Mouse (Mus musculus) CH12.LX (cell line): ENCODE data around the gene Eid1.

Experiments used
- BHLHE40 ChIP-seq: IDR thresholded peaks from 2 replicates; pipeline ENCODE4 v1.6.1; 2011; ENCODE audit warnings: mild to moderate bottlenecking, low read depth, low read length, improper control_type of control experiment
- CHD1 ChIP-seq: IDR thresholded peaks from 2 replicates; pipeline ENCODE4 v1.6.1; 2012; ENCODE audit warnings: low read depth, low read length, improper control_type of control experiment, inconsistent platforms
- CTCF ChIP-seq, 2 experiments: IDR thresholded peaks in 1 of 2; conservative IDR thresholded peaks in 1 of 2; 2 replicates each; pipeline ENCODE4 v1.5.1; 2011 to 2012; ENCODE audit warnings: low read depth in 2 of 2, low read length in 2 of 2, improper control_type of control experiment in 1 of 2, inconsistent platforms in 1 of 2, mild to moderate bottlenecking in 1 of 2, moderate library complexity in 1 of 2
- EP300 ChIP-seq: IDR thresholded peaks from 2 replicates; pipeline ENCODE4 v1.6.1; 2011; ENCODE audit warnings: low read length, improper control_type of control experiment
- MAX ChIP-seq: IDR thresholded peaks from 2 replicates; pipeline ENCODE4 v1.6.1; 2011; ENCODE audit warnings: low read length, improper control_type of control experiment
- MYC ChIP-seq: IDR thresholded peaks from 2 replicates; pipeline ENCODE4 v1.6.1; 2011; ENCODE audit warnings: low read depth, mild to moderate bottlenecking, improper control_type of control experiment, low read length
- NELFE ChIP-seq: IDR thresholded peaks from 2 replicates; pipeline ENCODE4 v1.6.1; 2011; ENCODE audit warnings: low read depth, low read length, improper control_type of control experiment
- NRF1 ChIP-seq: IDR thresholded peaks from 2 replicates; pipeline ENCODE4 v1.6.1; 2014; ENCODE audit warnings: low read depth, mild to moderate bottlenecking, inconsistent platforms, low read length, improper control_type of control experiment, moderate library complexity
- POLR2A ChIP-seq: IDR thresholded peaks from 2 replicates; pipeline ENCODE4 v1.6.1; 2011; ENCODE audit warnings: low read depth, mild to moderate bottlenecking, improper control_type of control experiment, low read length
- SMC3 ChIP-seq: IDR thresholded peaks from 2 replicates; pipeline ENCODE4 v1.6.1; 2011; ENCODE audit warnings: low read depth, low read length, improper control_type of control experiment
- TCF12 ChIP-seq: IDR thresholded peaks from 2 replicates; pipeline ENCODE4 v1.6.1; 2014; ENCODE audit warnings: low read depth, mild to moderate bottlenecking, inconsistent platforms, low read length, improper control_type of control experiment
- ZC3H11A ChIP-seq: IDR thresholded peaks from 2 replicates; pipeline ENCODE4 v1.6.1; 2012; ENCODE audit warnings: low read depth, mild to moderate bottlenecking, inconsistent platforms, low read length, improper control_type of control experiment
- ZNF384 ChIP-seq: IDR thresholded peaks from 2 replicates; pipeline ENCODE4 v1.6.1; 2012; ENCODE audit warnings: low read depth, low read length, improper control_type of control experiment, inconsistent platforms

DNA sequence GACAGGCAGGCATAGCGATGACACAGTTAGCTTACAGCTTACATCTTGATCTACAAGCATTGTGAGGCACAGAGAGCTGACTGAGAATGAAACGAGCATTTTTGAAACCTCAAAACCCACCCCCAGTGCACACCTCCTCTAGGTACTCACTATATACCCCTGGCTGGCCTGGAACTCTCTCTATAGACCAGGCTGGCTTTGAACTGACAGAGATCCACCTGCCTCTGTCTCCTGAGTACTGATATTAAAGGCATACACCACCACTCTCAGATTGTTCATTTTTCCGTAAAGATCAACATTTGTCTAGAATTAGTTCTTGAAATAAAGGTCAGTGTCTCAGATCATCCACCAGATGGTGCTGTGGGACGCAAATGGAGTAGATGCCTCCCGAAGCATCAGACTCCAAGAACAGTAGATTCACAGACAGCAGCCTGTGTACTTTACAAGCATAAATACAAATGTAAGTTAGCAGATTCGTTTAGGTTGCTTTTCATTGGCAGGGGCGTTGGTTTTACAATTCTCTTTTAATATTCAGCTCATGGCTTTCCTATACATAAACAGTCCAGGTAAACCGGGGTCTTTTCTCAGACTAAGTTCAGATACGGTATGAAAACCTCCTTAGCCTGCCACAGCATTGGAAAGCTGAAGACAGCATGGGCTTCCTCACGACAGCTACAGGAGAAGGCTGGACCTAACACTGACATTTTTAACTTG is 12.9 kb upstream of the Eid1 start:
- no peak for TF ChIP-seq TCF12
- peak; percentile 61 to 95 for TF ChIP-seq CTCF (conservative IDR thresholded peaks at IDR 0.05 in 1 of 2, IDR thresholded peaks at IDR 0.05 in 1 of 2; ENCODE audit: low read depth in 2 of 2, low read length in 2 of 2)
- no peak for TF ChIP-seq POLR2A
- no peak for TF ChIP-seq EP300
- TF ChIP-seq SMC3: peak; percentile 95
- no peak for TF ChIP-seq BHLHE40
- no peak for TF ChIP-seq CHD1
- no peak for TF ChIP-seq ZNF384
- TF ChIP-seq ZC3H11A: peak; percentile 86
- TF ChIP-seq MAX: no peak
- TF ChIP-seq NRF1: no peak
- TF ChIP-seq MYC: no peak
- TF ChIP-seq NELFE: no peak
